Mouse (Mus musculus) kidney, embryonic 14.5 days (tissue): ENCODE measurements around the gene Lrmp. TPM values are rescaled to one million over a fixed set of nuclear protein-coding genes. Genes with fewer than 3 reads are reported as not detected.

Experiments used
- ATAC-seq: fragments of 200-750 bp; cut with Nextera tagmentation; 2 replicates; pipeline ENCODE4 v1.8.0; 2017; ENCODE audit warnings: moderate number of reproducible peaks, mild to moderate bottlenecking, moderate TSS enrichment, moderate library complexity; ENCODE audit not compliant: low FRiP score, low TSS enrichment
- H3K27ac ChIP-seq: fragments of 300-500 bp; sonication (generic); 2 replicates; pipeline ENCODE4 v1.5.1; 2014; ENCODE audit warnings: low read depth, mild to moderate bottlenecking, low read length, moderate library complexity, mixed read lengths
- H3K27me3 ChIP-seq: fragments of 300-500 bp; sonication (generic); 2 replicates; pipeline ENCODE4 v1.6.1; 2014; ENCODE audit warnings: mild to moderate bottlenecking, low read length; ENCODE audit not compliant: control insufficient read depth, insufficient read depth
- H3K36me3 ChIP-seq: fragments of 300-500 bp; sonication (generic); 2 replicates; pipeline ENCODE4 v1.6.1; 2014; ENCODE audit warnings: low read length, mixed read lengths; ENCODE audit not compliant: control insufficient read depth, insufficient read depth
- H3K4me1 ChIP-seq: fragments of 300-500 bp; sonication (generic); 2 replicates; pipeline ENCODE4 v1.6.1; 2014; ENCODE audit warnings: low read length, mixed read lengths; ENCODE audit not compliant: control insufficient read depth, insufficient read depth
- H3K4me2 ChIP-seq: fragments of 300-500 bp; sonication (generic); replicated peaks from 2 replicates; pipeline ENCODE4 v1.6.1; 2014; ENCODE audit warnings: low read depth, mild to moderate bottlenecking, low read length
- H3K4me3 ChIP-seq: fragments of 300-500 bp; sonication (generic); 2 replicates; pipeline ENCODE4 v1.5.1; 2014; ENCODE audit warnings: mild to moderate bottlenecking, low read length
- H3K9ac ChIP-seq: fragments of 300-500 bp; sonication (generic); 2 replicates; pipeline ENCODE4 v1.6.1; 2014; ENCODE audit warnings: low read depth, mild to moderate bottlenecking, low read length, moderate library complexity
- H3K9me3 ChIP-seq: fragments of 300-500 bp; sonication (generic); 2 replicates; pipeline ENCODE4 v1.6.1; 2016; ENCODE audit warnings: low read length; ENCODE audit not compliant: control insufficient read depth
- WGBS: fragments of 180-500 bp; shearing (Covaris S2); extraction: QIAGEN DNeasy Blood & Tissue Kit; methylation state at CpG from one replicate; pipeline ENCODE4 v1.1.7; 2014; 5-methylcytosine and 5-hydroxymethylcytosine counted together
- polyA plus RNA-seq: library from polyadenylated mRNA; unstranded; fragments of >200 nt; fragmentation: Nextera tagmentation; extraction: Ambion mirVana; gene quantifications from 2 replicates; pipeline ENCODE4 v1.2.1, GENCODE M21; 2014

Lrmp gene
- polyA plus RNA-seq, 1 experiment from 2014 or later: 1.0 TPM

DNA sequence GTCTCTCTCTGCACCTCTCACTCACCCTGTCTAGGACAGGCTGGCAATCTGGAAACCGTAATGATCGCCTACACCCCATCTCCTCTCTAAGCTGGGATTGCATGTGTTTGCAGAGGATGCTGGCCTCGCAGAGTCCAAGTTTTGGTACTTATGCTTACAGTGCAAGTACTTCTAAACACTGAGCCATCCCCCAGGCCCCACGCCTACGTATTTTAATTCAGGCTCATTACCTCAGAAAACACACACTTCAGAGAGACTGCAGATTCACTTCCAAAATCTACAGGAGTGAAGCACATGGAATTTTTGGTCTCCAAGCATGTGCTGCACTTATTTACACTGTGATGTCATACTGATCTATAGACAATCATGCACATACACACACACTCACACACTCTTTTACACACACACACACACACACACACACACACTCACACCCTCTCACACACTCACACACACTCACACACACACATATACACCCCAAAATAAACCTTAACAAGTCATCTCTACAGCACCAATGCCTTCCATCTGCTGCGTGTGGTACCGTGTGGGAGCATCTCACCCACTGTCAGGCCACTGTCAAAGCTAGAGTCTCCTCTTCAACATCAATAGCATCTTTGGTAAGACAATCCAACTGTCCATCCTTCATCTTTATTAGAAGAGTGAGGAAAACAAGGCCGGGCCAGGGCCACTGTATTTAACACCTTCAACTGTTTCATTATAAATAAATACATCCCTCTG, 82.7 kb downstream of the Lrmp start:
- H3K4me2 ChIP-seq: no peak overlapping the region
- H3K4me1 ChIP-seq: no peaks in the 10 kb centered on the region
- no peaks in the 10 kb centered on the region for H3K27me3 ChIP-seq
- no peaks in the 10 kb centered on the region for H3K9me3 ChIP-seq
- ATAC-seq: no peak
- H3K36me3 ChIP-seq: no peaks in the 10 kb centered on the region
- no peak overlapping the region for H3K4me3 ChIP-seq
- H3K9ac ChIP-seq: no peak overlapping the region
- 88% methylated on average over 8 of the region's 8 CpGs for WGBS
- no peak overlapping the region for H3K27ac ChIP-seq

DNA sequence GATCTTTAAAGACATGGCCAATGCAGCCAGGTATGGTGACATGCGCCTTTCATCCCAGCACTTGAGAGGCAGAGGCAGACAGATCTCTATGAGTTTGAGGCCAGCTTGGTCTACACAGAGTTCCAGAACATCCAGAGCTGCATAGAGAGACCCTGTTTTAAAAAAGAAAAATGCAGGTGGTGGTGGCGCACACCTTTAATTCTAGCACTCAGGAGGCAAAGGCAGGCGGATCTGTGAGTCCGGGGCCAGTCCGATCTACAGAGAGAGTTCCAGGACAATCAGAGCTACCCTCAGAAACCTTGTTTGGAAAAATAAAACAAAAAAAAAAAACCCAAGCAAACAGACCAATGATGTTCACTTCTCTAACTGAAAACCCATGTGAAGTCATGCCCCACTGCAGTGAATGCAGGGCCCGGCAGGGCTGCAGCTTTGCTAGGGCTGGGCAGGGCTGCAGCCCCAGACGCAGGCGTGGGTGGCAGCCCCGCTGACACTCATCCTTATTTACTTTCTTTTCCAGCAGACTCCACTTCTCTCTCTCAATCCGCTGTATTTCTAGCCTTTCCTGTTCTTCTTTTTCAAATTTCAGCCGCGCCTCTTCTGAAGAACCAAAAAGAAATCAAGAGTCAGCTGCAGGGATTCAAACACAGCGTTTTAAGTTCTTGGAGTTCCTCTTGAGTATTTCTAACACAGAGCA, 87.1 kb downstream of the Lrmp start:
- 74% methylated on average over 13 of the region's 13 CpGs for WGBS
- H3K27ac ChIP-seq: no peak overlapping the region
- no peak overlapping the region for H3K4me3 ChIP-seq
- H3K4me2 ChIP-seq: no peak overlapping the region
- no peak overlapping the region for H3K9ac ChIP-seq
- no peak for ATAC-seq
- no peaks in the 10 kb centered on the region for H3K9me3 ChIP-seq
- H3K4me1 ChIP-seq: no peaks in the 10 kb centered on the region
- H3K27me3 ChIP-seq: no peaks in the 10 kb centered on the region
- no peaks in the 10 kb centered on the region for H3K36me3 ChIP-seq

- no peak for ATAC-seq
- no peak overlapping the region for H3K9ac ChIP-seq
- 94% methylated on average over 6 of the region's 6 CpGs for WGBS
- H3K27ac ChIP-seq: no peak overlapping the region
- H3K36me3 ChIP-seq: no peaks in the 10 kb centered on the region
- no peak overlapping the region for H3K4me3 ChIP-seq
- H3K4me1 ChIP-seq: no peaks in the 10 kb centered on the region
- H3K27me3 ChIP-seq: no peaks in the 10 kb centered on the region
- H3K9me3 ChIP-seq: no peaks in the 10 kb centered on the region
- H3K4me2 ChIP-seq: no peak overlapping the region
These were observed 89.0 kb downstream of the Lrmp start for GRCm38 (mm10) chr6:145204440-145204839.

DNA sequence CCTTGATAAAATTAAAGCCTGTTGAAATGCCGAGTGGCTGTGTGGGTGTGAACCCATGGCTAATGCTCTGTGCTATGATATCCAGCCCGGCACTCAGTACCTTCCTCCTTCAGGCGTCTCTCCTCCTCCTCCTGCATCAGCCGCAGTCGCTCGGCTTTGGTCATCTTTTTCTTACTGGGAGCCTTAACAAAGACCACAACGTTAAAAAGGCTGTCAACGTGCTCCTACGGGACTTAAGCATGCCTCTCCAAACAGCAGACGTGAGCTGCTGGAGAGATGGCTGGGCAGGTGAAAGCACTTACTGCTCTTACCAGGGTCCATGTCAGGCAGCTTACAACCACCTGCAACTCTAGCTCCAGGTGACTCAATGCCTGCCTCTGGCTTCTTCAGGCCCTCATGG, 89.7 kb downstream of the Lrmp start:
- 78% methylated on average over 10 of the region's 10 CpGs for WGBS

GRCm38 (mm10) chr6:145210056-145210680, 94.7 kb downstream of the Lrmp start:
- peak overlapping the region; percentile 0; the same call in 1 of the 2 replicates for H3K9ac ChIP-seq
- no peaks in the 10 kb centered on the region for H3K9me3 ChIP-seq
- no peaks in the 10 kb centered on the region for H3K27me3 ChIP-seq
- H3K4me3 ChIP-seq: peak overlapping the region; percentile 44
- 36% methylated on average over 8 of the region's 8 CpGs for WGBS
- no peak overlapping the region for H3K27ac ChIP-seq
- peak overlapping the region; percentile 63 for H3K4me2 ChIP-seq
- H3K4me1 ChIP-seq: peaks cover 6% of the 10 kb centered on the region
- peaks cover 3% of the 10 kb centered on the region; the same call in 1 of the 2 replicates for H3K36me3 ChIP-seq
- ATAC-seq: no peak

More for the DNA sequence above, 89.7 kb downstream of the Lrmp start:
- H3K27ac ChIP-seq: no peak overlapping the region
- H3K4me3 ChIP-seq: no peak overlapping the region
- no peaks in the 10 kb centered on the region for H3K27me3 ChIP-seq
- no peaks in the 10 kb centered on the region; the same call in 1 of the 2 replicates for H3K4me1 ChIP-seq
- H3K36me3 ChIP-seq: no peaks in the 10 kb centered on the region
- H3K4me2 ChIP-seq: no peak overlapping the region
- no peaks in the 10 kb centered on the region for H3K9me3 ChIP-seq
- no peak for ATAC-seq
- H3K9ac ChIP-seq: no peak overlapping the region

DNA sequence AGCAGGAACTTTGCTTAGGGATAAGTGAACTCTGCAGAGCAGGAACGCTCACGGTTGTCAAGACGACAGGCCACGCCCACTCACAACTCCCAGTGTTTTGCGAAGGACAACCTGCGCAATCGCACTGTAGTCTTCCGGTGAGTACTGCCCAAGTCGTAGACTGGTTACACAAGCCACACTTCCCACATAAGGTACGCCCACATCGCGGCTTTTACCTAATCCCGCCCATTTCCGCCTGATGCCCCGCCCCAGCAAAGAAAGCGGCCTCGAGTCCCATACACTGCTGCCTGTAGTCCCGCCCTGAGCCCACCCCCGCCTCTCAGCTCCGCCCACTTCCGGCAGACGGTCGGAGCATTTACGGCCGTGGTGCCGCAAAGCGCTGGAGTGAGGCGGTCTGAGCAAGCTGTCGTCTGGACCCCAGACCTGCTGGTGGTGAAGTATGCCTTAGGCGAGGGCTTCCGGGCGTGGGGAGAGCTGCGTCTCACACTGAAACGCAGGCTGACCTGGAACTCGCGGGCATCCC, 95.4 kb downstream of the Lrmp start, which contains the start of the genes Casc1 and Etfrf1:
Casc1 (minus strand) TSS at position 190 of the 523 bp plus-strand sequence.
Etfrf1 (plus strand) TSS at position 319 of the 523 bp plus-strand sequence.
- H3K36me3 ChIP-seq: peaks cover 5% of the 10 kb centered on the region; the same call in 1 of the 2 replicates
- peak within 1 kb of the TSS; percentile 77 for H3K4me3 ChIP-seq
- ATAC-seq: peak; percentile 100
- peak within 1 kb of the TSS; percentile 98 for H3K27ac ChIP-seq
- H3K4me1 ChIP-seq: peaks cover 6% of the 10 kb centered on the region
- H3K27me3 ChIP-seq: no peaks in the 10 kb centered on the region
- H3K9me3 ChIP-seq: no peaks in the 10 kb centered on the region
- H3K9ac ChIP-seq: peak within 1 kb of the TSS; percentile 88
- peak within 1 kb of the TSS; percentile 67 for H3K4me2 ChIP-seq
- 1% methylated on average over 36 of the region's 36 CpGs for WGBS

- Histone ChIP-seq H3K9me3 (no peaks in the 10 kb centered on the region), H3K36me3 (peaks cover 6% of the 10 kb centered on the region; the same call in 1 of the 2 replicates), H3K4me2 (peak overlapping the region; percentile 67), H3K27me3 (no peaks in the 10 kb centered on the region), H3K27ac (peak overlapping the region; percentile 98), H3K4me3 (peak overlapping the region; percentile 77), H3K4me1 (peaks cover 6% of the 10 kb centered on the region), H3K9ac (peak overlapping the region; percentile 88)
- ATAC-seq: peak; percentile 47
- WGBS: 4% methylated on average over 21 of the region's 21 CpGs
These were observed 96.2 kb downstream of the Lrmp start for GRCm38 (mm10) chr6:145211376-145212305.

GRCm38 (mm10) chr6:145213916-145214315, 98.5 kb downstream of the Lrmp start:
- H3K9ac ChIP-seq: no peak overlapping the region
- ATAC-seq: no peak
- H3K4me2 ChIP-seq: no peak overlapping the region
- 81% methylated on average over 2 of the region's 2 CpGs for WGBS
- peaks cover 15% of the 10 kb centered on the region for H3K36me3 ChIP-seq
- no peak overlapping the region for H3K27ac ChIP-seq
- no peaks in the 10 kb centered on the region for H3K27me3 ChIP-seq
- peaks cover 6% of the 10 kb centered on the region for H3K4me1 ChIP-seq
- no peak overlapping the region for H3K4me3 ChIP-seq
- H3K9me3 ChIP-seq: no peaks in the 10 kb centered on the region
